Mouse (Mus musculus) hindbrain, embryonic 16.5 days (tissue): Measurements from ENCODE around the gene Ipo7. TPM values are rescaled to one million over a fixed set of nuclear protein-coding genes. Genes with fewer than 3 reads are reported as not detected.
"Not testable (repeated sequence)": the region's sequence is repeated elsewhere in the genome, so short reads cannot be mapped to it uniquely, and the experiment has no call there.

Source experiments
- ATAC-seq: fragments of 200-750 bp; cut with Nextera tagmentation; 2 replicates; pipeline ENCODE4 v1.8.0; 2017; ENCODE audit warnings: moderate TSS enrichment, moderate library complexity
- H3K27ac ChIP-seq: fragments of 300-500 bp; sonication (generic); 2 replicates; pipeline ENCODE4 v1.5.1; 2014; ENCODE audit warnings: low read depth, mild to moderate bottlenecking, control low read depth, low read length, moderate library complexity
- H3K27me3 ChIP-seq: fragments of 300-500 bp; sonication (generic); replicated peaks from 2 replicates; pipeline ENCODE4 v1.6.1; 2014; ENCODE audit warnings: low read length; ENCODE audit not compliant: control insufficient read depth, insufficient read depth
- H3K36me3 ChIP-seq: fragments of 300-500 bp; sonication (generic); 2 replicates; pipeline ENCODE4 v1.6.1; 2014; ENCODE audit warnings: mild to moderate bottlenecking, low read length, moderate library complexity, mixed read lengths; ENCODE audit not compliant: control insufficient read depth, insufficient read depth
- H3K4me1 ChIP-seq: fragments of 300-500 bp; sonication (generic); 2 replicates; pipeline ENCODE4 v1.6.1; 2014; ENCODE audit warnings: low read depth, low read length; ENCODE audit not compliant: control insufficient read depth, insufficient read depth
- H3K4me2 ChIP-seq: fragments of 300-500 bp; sonication (generic); 2 replicates; pipeline ENCODE4 v1.6.1; 2014; ENCODE audit warnings: mild to moderate bottlenecking, low read length, control low read depth, moderate library complexity
- H3K4me3 ChIP-seq: fragments of 300-500 bp; sonication (generic); 2 replicates; pipeline ENCODE4 v1.5.1; 2014; ENCODE audit warnings: mild to moderate bottlenecking, low read length, control low read depth, moderate library complexity
- H3K9ac ChIP-seq: fragments of 300-500 bp; sonication (generic); 2 replicates; pipeline ENCODE4 v1.6.1; 2014; ENCODE audit warnings: low read depth, mild to moderate bottlenecking, control low read depth, low read length, moderate library complexity
- H3K9me3 ChIP-seq: fragments of 300-500 bp; sonication (generic); 2 replicates; pipeline ENCODE4 v1.6.1; 2014; ENCODE audit warnings: mild to moderate bottlenecking, low read length, moderate library complexity; ENCODE audit not compliant: control insufficient read depth
- WGBS: fragments of 180-500 bp; shearing (Covaris S2); extraction: QIAGEN DNeasy Blood & Tissue Kit; methylation state at CpG from one replicate; pipeline ENCODE4 v1.1.7; 2014; 5-methylcytosine and 5-hydroxymethylcytosine counted together
- polyA plus RNA-seq: library from polyadenylated mRNA; unstranded; fragments of >200 nt; fragmentation: Nextera tagmentation; extraction: Ambion mirVana; gene quantifications from 2 replicates; pipeline ENCODE4 v1.2.1, GENCODE M21; 2015

Gene Ipo7
- 42.6 and 50.0 TPM in 2 replicates for polyA plus RNA-seq

DNA sequence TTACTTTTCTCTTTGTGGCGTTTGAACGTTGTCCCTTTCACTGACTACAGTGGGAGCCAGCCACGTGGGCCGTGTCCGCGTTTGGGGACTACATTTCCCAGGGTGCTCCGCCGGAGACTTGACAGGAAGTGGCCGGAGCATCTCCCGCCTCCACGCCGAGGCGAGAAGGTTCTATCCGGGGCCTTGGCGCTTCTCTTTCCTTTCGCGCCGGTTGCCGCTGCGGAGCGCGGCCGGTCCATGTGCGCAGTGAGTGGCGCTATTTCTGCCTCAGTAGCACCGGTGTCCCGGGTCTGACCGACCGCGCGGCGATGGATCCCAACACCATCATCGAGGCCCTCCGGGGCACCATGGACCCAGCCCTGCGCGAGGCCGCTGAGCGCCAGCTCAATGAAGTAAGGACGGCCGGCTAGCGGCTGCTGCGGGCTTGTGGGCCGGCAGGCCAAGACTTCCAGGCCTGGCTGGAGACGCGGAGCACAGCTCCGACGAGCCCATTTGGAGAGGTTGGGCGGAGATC lies at the start of gene Ipo7:
Gene Ipo7 (plus strand): TSS at position 158 of the 514 bp plus-strand sequence.
- Histone ChIP-seq H3K9ac (peak within 1 kb of the TSS; percentile 97), H3K4me1 (peaks cover 7% of the 10 kb centered on the region), H3K4me2 (peak within 1 kb of the TSS; percentile 77), H3K27me3 (no peaks in the 10 kb centered on the region), H3K9me3 (no peaks in the 10 kb centered on the region), H3K36me3 (no peaks in the 10 kb centered on the region), H3K27ac (peak within 1 kb of the TSS; percentile 89), H3K4me3 (peak within 1 kb of the TSS; percentile 89)
- ATAC-seq, result peak; percentile 99
- WGBS, result under 1% methylated on average over 48 of the region's 48 CpGs

GRCm38 (mm10) chr7:109968924-109969450 lies 49.1 kb upstream of the Ipo7 start:
- H3K27me3 ChIP-seq, result no peaks in the 10 kb centered on the region
- 0 out of 2 replicates have a peak overlapping the region, but pooled peaks have one; percentile 31 for H3K9ac ChIP-seq
- H3K4me1 ChIP-seq, result peaks cover 4% of the 10 kb centered on the region; the same call in 1 of the 2 replicates
- peak overlapping the region; percentile 59; the same call in 1 of the 2 replicates for H3K27ac ChIP-seq
- H3K9me3 ChIP-seq, result no peaks in the 10 kb centered on the region
- ATAC-seq, result peak; percentile 64
- H3K4me2 ChIP-seq, result no peak overlapping the region
- no peaks in the 10 kb centered on the region for H3K36me3 ChIP-seq
- no CpG with 5 or more reads among the region's 2 CpGs for WGBS
- H3K4me3 ChIP-seq, result no peak overlapping the region

GRCm38 (mm10) chr7:109969542-109969941 lies 48.5 kb upstream of the Ipo7 start:
- H3K27ac ChIP-seq, result peak overlapping the region; percentile 59; the same call in 1 of the 2 replicates
- H3K9ac ChIP-seq, result no peak overlapping the region
- no peak overlapping the region for H3K4me2 ChIP-seq
- peaks cover 4% of the 10 kb centered on the region; the same call in 1 of the 2 replicates for H3K4me1 ChIP-seq
- ATAC-seq, result no peak
- H3K27me3 ChIP-seq, result no peaks in the 10 kb centered on the region
- H3K4me3 ChIP-seq, result no peak overlapping the region
- H3K36me3 ChIP-seq, result no peaks in the 10 kb centered on the region
- H3K9me3 ChIP-seq, result no peaks in the 10 kb centered on the region

GRCm38 (mm10) chr7:109975966-109976715 lies 41.9 kb upstream of the Ipo7 start:
- H3K9me3 ChIP-seq, result no peaks in the 10 kb centered on the region
- H3K27ac ChIP-seq, result no peak overlapping the region
- 94% methylated on average over 6 of the region's 6 CpGs for WGBS
- H3K27me3 ChIP-seq, result no peaks in the 10 kb centered on the region
- peaks cover 29% of the 10 kb centered on the region for H3K36me3 ChIP-seq
- no peak overlapping the region for H3K4me3 ChIP-seq
- no peak overlapping the region for H3K9ac ChIP-seq
- H3K4me2 ChIP-seq, result no peak overlapping the region
- H3K4me1 ChIP-seq, result no peaks in the 10 kb centered on the region
- ATAC-seq, result no peak

DNA sequence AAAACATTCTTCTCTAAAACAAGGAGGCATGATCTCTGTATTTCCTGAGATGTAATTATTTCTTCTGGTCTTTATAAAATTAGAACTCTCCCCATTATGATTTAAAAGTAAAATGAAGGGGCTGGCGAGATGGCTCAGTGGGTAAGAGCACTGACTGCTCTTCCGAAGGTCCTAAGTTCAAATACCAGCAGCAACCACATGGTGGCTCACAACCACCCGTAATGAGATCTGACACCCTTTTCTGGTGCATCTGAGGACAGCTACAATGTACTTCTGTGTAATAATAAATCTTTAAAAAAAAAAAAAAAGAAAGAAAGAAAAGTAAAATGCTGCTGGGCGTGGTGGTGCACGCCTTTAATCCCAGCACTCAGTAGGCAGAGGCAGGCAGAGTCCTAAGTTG lies 40.9 kb upstream of the Ipo7 start:
- not testable (repeated sequence) for H3K9me3 ChIP-seq, H3K4me3 ChIP-seq, H3K9ac ChIP-seq, H3K27ac ChIP-seq, H3K27me3 ChIP-seq, H3K4me1 ChIP-seq, ATAC-seq, H3K4me2 ChIP-seq
- 72% methylated on average over 5 of the region's 5 CpGs for WGBS
- H3K36me3 ChIP-seq, result peaks cover 35% of the 10 kb centered on the region

GRCm38 (mm10) chr7:109984608-109985007 lies 33.5 kb upstream of the Ipo7 start:
- not testable (repeated sequence) for H3K9ac ChIP-seq
- 82% methylated on average over 5 of the region's 5 CpGs for WGBS

DNA sequence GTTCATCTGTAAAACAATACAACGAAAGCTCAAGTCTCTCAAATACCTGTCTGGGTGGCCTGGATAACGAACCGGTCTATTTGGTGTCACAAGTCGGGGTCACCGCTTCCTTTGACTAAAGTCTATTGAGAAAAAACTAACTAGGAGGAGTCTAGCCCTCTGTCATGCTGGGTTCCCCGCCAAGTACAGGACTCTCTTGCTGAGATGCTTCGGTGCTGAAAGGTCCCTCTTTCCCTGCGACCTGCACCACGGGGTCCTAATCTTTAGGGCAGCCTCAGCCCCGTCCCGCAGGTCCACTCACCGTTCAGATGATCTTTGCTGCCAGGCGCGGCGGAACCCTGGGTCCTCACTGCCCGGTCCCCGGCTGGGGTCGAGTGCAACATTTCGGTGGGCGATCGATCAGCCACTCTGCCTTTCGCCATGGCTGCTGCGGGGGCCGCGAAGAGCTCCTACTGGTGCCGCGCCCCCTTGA lies 32.4 kb upstream of the Ipo7 start:
- no peak for ATAC-seq

More at GRCm38 (mm10) chr7:109984608-109985007, 33.5 kb upstream of the Ipo7 start:
- not testable (repeated sequence) for H3K9me3 ChIP-seq, ATAC-seq, H3K27ac ChIP-seq, H3K4me3 ChIP-seq, H3K27me3 ChIP-seq
- Histone ChIP-seq H3K36me3 (peaks cover 13% of the 10 kb centered on the region), H3K4me1 (peaks cover 11% of the 10 kb centered on the region), H3K4me2 (peak overlapping the region; percentile 54)

DNA sequence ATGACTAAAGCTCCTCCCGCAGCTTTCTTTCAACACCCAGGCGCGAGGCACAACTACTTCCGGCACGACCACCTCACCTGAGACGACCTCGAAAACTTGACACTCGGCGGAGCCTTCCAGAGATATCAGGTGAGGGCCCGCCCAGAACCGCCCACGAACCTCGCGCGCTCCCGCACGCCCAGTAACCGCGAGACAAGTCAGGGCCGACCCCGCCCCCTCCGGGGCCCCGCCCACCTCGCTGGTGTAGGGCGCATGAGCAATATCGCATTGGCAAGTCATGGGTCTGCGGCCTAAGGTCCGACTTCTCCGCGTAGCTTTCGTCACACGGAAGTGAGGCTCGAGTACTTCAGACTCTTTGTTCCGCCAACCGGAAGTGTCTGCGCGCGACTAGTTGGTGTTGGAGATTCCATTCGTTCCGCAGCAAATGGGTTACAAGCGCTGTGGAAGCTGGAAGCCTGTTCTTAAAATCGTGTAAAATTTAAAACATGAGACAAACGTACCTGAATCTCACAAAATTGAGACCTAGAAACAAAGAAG lies 31.9 kb upstream of the Ipo7 start:
- under 1% methylated on average over 43 of the region's 43 CpGs for WGBS

More for the DNA sequence above, 32.4 kb upstream of the Ipo7 start:
- under 1% methylated on average over 27 of the region's 27 CpGs for WGBS
- H3K4me1 ChIP-seq, result peaks cover 11% of the 10 kb centered on the region
- H3K27ac ChIP-seq, result peak overlapping the region; percentile 74
- peak overlapping the region; percentile 54 for H3K4me2 ChIP-seq
- no peaks in the 10 kb centered on the region for H3K9me3 ChIP-seq
- H3K36me3 ChIP-seq, result peaks cover 7% of the 10 kb centered on the region; the same call in 1 of the 2 replicates
- H3K4me3 ChIP-seq, result peak overlapping the region; percentile 66
- no peaks in the 10 kb centered on the region for H3K27me3 ChIP-seq
- peak overlapping the region; percentile 77 for H3K9ac ChIP-seq

DNA sequence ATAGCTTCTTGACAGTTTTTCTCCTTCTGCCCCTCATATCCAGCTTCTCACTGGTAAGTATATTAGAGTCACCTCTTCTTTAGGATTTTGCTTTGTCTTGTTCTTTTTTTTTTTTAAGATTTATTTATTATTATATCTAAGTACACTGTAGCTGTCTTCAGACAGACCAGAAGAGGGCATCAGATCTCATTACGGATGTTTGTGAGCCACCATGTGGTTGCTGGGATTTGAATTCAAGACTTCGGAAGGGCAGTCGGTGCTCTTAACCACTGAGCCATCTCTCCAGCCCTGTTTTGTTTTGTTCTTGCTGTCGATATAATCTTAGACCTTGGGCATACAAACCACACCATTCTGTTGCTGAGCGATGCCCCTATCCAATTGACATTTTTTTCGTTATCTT lies 31.3 kb upstream of the Ipo7 start, which contains the start of gene Tmem41b:
Gene Tmem41b (minus strand): TSS at position 155 of the 400 bp plus-strand sequence.
- Histone ChIP-seq H3K4me3 (peak within 1 kb of the TSS; percentile 66), H3K9ac (peak within 1 kb of the TSS; percentile 77), H3K4me2 (peak within 1 kb of the TSS; percentile 80), H3K27ac (peak within 1 kb of the TSS; percentile 87), H3K4me1 (peaks cover 11% of the 10 kb centered on the region)
- not testable (repeated sequence) for H3K27me3 ChIP-seq, ATAC-seq, H3K9me3 ChIP-seq, H3K36me3 ChIP-seq
- WGBS, result 39% methylated on average over 6 of the region's 6 CpGs

More for the DNA sequence above, 31.9 kb upstream of the Ipo7 start:
- no peaks in the 10 kb centered on the region for H3K9me3 ChIP-seq
- H3K27me3 ChIP-seq, result no peaks in the 10 kb centered on the region
- peak overlapping the region; percentile 80 for H3K4me2 ChIP-seq
- H3K4me1 ChIP-seq, result peaks cover 11% of the 10 kb centered on the region
- peak overlapping the region; percentile 66 for H3K4me3 ChIP-seq
- H3K27ac ChIP-seq, result peak overlapping the region; percentile 87
- peaks cover 6% of the 10 kb centered on the region; the same call in 1 of the 2 replicates for H3K36me3 ChIP-seq
- ATAC-seq, result peak; percentile 99
- peak overlapping the region; percentile 77 for H3K9ac ChIP-seq
